Mouse (Mus musculus) forebrain, postnatal 0 days (tissue): Measurements from ENCODE around the gene Nudt22. TPM values are rescaled to one million over a fixed set of nuclear protein-coding genes. Genes with fewer than 3 reads are reported as not detected.

Experiments used
- ATAC-seq: fragments of 200-750 bp; cut with Nextera tagmentation; 2 replicates; pipeline ENCODE4 v1.8.0; 2017; ENCODE audit warnings: mild to moderate bottlenecking, moderate library complexity
- DNase-seq: peaks from one replicate; pipeline ENCODE4 v3.0.0-alpha.2; 2015
- H3K27ac ChIP-seq: fragments of 300-500 bp; sonication (generic); 2 replicates; pipeline ENCODE4 v1.5.1; 2014; ENCODE audit warnings: low read depth, mild to moderate bottlenecking, antibody characterized with exemption, low read length, moderate library complexity, mixed read lengths
- H3K27me3 ChIP-seq: fragments of 300-500 bp; sonication (generic); 2 replicates; pipeline ENCODE4 v1.6.1; 2014; ENCODE audit warnings: mild to moderate bottlenecking, low read length, mixed read lengths; ENCODE audit not compliant: insufficient read depth
- H3K36me3 ChIP-seq: fragments of 300-500 bp; sonication (generic); 2 replicates; pipeline ENCODE4 v1.6.1; 2014; ENCODE audit warnings: mild to moderate bottlenecking, moderate library complexity; ENCODE audit not compliant: insufficient read depth
- H3K4me1 ChIP-seq: fragments of 300-500 bp; sonication (generic); 2 replicates; pipeline ENCODE4 v1.6.1; 2014; ENCODE audit warnings: antibody characterized with exemption; ENCODE audit not compliant: insufficient read depth
- H3K4me2 ChIP-seq: fragments of 300-500 bp; sonication (generic); 2 replicates; pipeline ENCODE4 v1.6.1; 2014; ENCODE audit warnings: low read depth, mild to moderate bottlenecking, moderate library complexity
- H3K4me3 ChIP-seq: fragments of 300-500 bp; sonication (generic); 2 replicates; pipeline ENCODE4 v1.5.1; 2014; ENCODE audit warnings: low read depth, low read length, mixed read lengths
- H3K9ac ChIP-seq: fragments of 300-500 bp; sonication (generic); 2 replicates; pipeline ENCODE4 v1.6.1; 2014; ENCODE audit warnings: mild to moderate bottlenecking
- H3K9me3 ChIP-seq: fragments of 300-500 bp; sonication (generic); 2 replicates; pipeline ENCODE4 v1.6.1; 2016; ENCODE audit warnings: low read length
- CTCF ChIP-seq: sonication (generic); IDR thresholded peaks from 2 replicates; pipeline ENCODE4 v1.5.1; 2016; ENCODE audit warnings: antibody characterized with exemption, control low read depth, low read depth
- WGBS: fragments of 180-500 bp; shearing (Covaris S2); extraction: QIAGEN DNeasy Blood & Tissue Kit; methylation state at CpG from one replicate; pipeline ENCODE4 v1.1.7; 2014; 5-methylcytosine and 5-hydroxymethylcytosine counted together
- polyA plus RNA-seq: library from polyadenylated mRNA; unstranded; fragments of >200 nt; fragmentation: Nextera tagmentation; extraction: Ambion mirVana; gene quantifications from 2 replicates; pipeline ENCODE4 v1.2.1, GENCODE M21; 2015
- total RNA-seq: library from RNA; depleted of rRNA; stranded (reverse); fragments of >200 nt; gene quantifications from 2 replicates; pipeline ENCODE4 v1.2.3, GENCODE M21; 2014

Gene Nudt22
- total and polyA plus RNA-seq, 2 experiments from 2014 or later = 7.9 to 15.3 TPM

GRCm38 (mm10) chr19:6975537-6976521 lies 20.1 kb downstream of the Nudt22 start, which contains the start of gene Plcb3:
Plcb3 (minus strand) TSS chr19:6976470.
- peaks cover 9% of the 10 kb centered on the region for H3K36me3 ChIP-seq
- H3K4me3 ChIP-seq = peak within 1 kb of the TSS; percentile 82
- H3K27ac ChIP-seq = peak within 1 kb of the TSS; percentile 85
- peak within 1 kb of the TSS; percentile 75 for H3K4me2 ChIP-seq
- H3K9ac ChIP-seq = peak within 1 kb of the TSS; percentile 80
- no peaks in the 10 kb centered on the region for H3K9me3 ChIP-seq
- WGBS = under 1% methylated on average over 16 of the region's 16 CpGs
- H3K27me3 ChIP-seq = no peaks in the 10 kb centered on the region
- DNase-seq (peak; percentile 83), ATAC-seq (peak; percentile 7)
- peak; percentile 63 for TF ChIP-seq CTCF
- peaks cover 9% of the 10 kb centered on the region for H3K4me1 ChIP-seq

GRCm38 (mm10) chr19:6974211-6975205 lies 21.4 kb downstream of the Nudt22 start, which contains the start of gene Ppp1r14b:
Ppp1r14b (plus strand) TSS chr19:6974968.
- peak within 1 kb of the TSS; percentile 85 for H3K27ac ChIP-seq
- TF ChIP-seq CTCF = 0 out of 2 replicates have a peak, but pooled peaks have one; percentile 3
- peak; percentile 86 for DNase-seq
- H3K9ac ChIP-seq = peak within 1 kb of the TSS; percentile 80
- peaks cover 9% of the 10 kb centered on the region for H3K36me3 ChIP-seq
- H3K4me2 ChIP-seq = peak within 1 kb of the TSS; percentile 75
- H3K4me1 ChIP-seq = peaks cover 12% of the 10 kb centered on the region
- H3K9me3 ChIP-seq = no peaks in the 10 kb centered on the region
- peak within 1 kb of the TSS; percentile 82 for H3K4me3 ChIP-seq
- no peaks in the 10 kb centered on the region for H3K27me3 ChIP-seq
- under 1% methylated on average over 70 of the region's 84 CpGs for WGBS
- ATAC-seq = peak; percentile 72

- H3K36me3 ChIP-seq = peaks cover 9% of the 10 kb centered on the region
- H3K4me3 ChIP-seq = peak overlapping the region; percentile 82
- no peaks in the 10 kb centered on the region for H3K27me3 ChIP-seq
- peaks cover 8% of the 10 kb centered on the region for H3K4me1 ChIP-seq
- ATAC-seq = no peak
- no peak for DNase-seq
- peak overlapping the region; percentile 85 for H3K27ac ChIP-seq
- TF ChIP-seq CTCF = no peak
- H3K4me2 ChIP-seq = peak overlapping the region; percentile 75
- no peaks in the 10 kb centered on the region for H3K9me3 ChIP-seq
- 31% methylated on average over 12 of the region's 12 CpGs for WGBS
- H3K9ac ChIP-seq = peak overlapping the region; percentile 80
Observed at GRCm38 (mm10) chr19:6973581-6974190, 22.2 kb downstream of the Nudt22 start.

- Histone ChIP-seq H3K9me3 (no peaks in the 10 kb centered on the region), H3K4me1 (peaks cover 8% of the 10 kb centered on the region; the same call in 1 of the 2 replicates), H3K27me3 (no peaks in the 10 kb centered on the region), H3K27ac (no peak overlapping the region), H3K4me3 (no peak overlapping the region), H3K36me3 (no peaks in the 10 kb centered on the region; the same call in 1 of the 2 replicates), H3K9ac (no peak overlapping the region), H3K4me2 (no peak overlapping the region)
- WGBS = 75% methylated on average over 13 of the region's 13 CpGs
- no peak for ATAC-seq
- TF ChIP-seq CTCF = no peak
- DNase-seq = no peak
Observed at GRCm38 (mm10) chr19:6972247-6972917, 23.5 kb downstream of the Nudt22 start.

- no peaks in the 10 kb centered on the region for H3K36me3 ChIP-seq
- ATAC-seq (no peak), DNase-seq (no peak)
- H3K9ac ChIP-seq = no peak overlapping the region
- 58% methylated on average over 6 of the region's 6 CpGs for WGBS
- H3K9me3 ChIP-seq = no peaks in the 10 kb centered on the region
- H3K27ac ChIP-seq = no peak overlapping the region
- no peak overlapping the region for H3K4me2 ChIP-seq
- no peaks in the 10 kb centered on the region for H3K27me3 ChIP-seq
- H3K4me3 ChIP-seq = no peak overlapping the region
- peaks cover 6% of the 10 kb centered on the region; the same call in 1 of the 2 replicates for H3K4me1 ChIP-seq
- no peak for TF ChIP-seq CTCF
Observed at GRCm38 (mm10) chr19:6971644-6972043, 24.3 kb downstream of the Nudt22 start.
